Mouse (Mus musculus) WW6 (cell line): ENCODE measurements around the gene Tmcc3.

Experiments used
- DNase-seq: peaks from one replicate; pipeline ENCODE4 v3.0.0-alpha.2; 2013; ENCODE audit warnings: low read depth, low spot score

Tmcc3 gene

GRCm38 (mm10) chr10:94311511-94312006 lies at the start of gene Tmcc3:
TSS of gene Tmcc3 (plus strand) at chr10:94311949.
- no peak for DNase-seq

GRCm38 (mm10) chr10:94262646-94263045 lies 49.1 kb upstream of the Tmcc3 start:
- no peak for DNase-seq

DNA sequence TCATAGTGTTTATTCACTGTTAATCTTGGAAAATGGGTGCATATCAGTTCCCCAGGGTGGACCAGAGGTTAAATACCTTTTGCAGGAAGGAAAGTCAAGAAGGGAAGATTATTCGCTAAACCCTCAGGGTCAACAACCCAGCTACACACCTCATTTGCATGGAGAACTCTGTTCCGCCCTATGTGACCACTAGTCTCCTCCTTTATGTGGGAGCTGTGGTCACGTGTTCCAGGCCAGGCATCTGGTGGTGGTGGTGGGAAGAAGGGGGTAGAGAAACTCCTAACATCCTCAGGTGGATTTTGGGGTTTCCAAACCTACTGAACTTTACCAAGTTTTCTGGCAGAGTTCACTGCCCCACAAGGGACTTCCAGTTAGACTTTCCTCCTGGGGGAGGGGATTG lies 48.5 kb upstream of the Tmcc3 start:
- no peak for DNase-seq

GRCm38 (mm10) chr10:94265656-94266542 lies 45.9 kb upstream of the Tmcc3 start:
- DNase-seq: no peak

DNA sequence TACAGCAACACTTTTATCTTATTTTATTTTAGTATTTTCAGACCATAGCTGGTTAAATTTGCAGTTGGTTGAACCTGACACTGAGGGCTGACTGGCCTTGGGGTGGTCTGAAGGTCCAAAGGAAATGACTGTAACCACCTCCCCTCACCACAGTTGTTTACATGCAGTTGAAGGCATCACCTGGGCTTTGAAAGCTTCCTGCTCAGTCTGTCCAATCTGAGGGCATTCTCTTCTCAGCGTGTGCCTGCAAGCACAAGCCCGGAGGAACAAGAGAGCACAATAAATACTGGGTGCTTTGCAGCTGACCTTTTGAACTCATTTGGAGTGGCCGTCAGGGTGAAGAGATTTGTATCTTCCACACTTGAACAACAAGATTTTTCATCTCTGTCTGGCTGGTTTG lies 36.4 kb upstream of the Tmcc3 start:
- DNase-seq: no peak

GRCm38 (mm10) chr10:94276511-94276910 lies 35.2 kb upstream of the Tmcc3 start:
- no peak for DNase-seq

GRCm38 (mm10) chr10:94282179-94282578 lies 29.6 kb upstream of the Tmcc3 start:
- DNase-seq: no peak

- no peak for DNase-seq
These were observed 29.0 kb upstream of the Tmcc3 start for GRCm38 (mm10) chr10:94282797-94283196.

DNA sequence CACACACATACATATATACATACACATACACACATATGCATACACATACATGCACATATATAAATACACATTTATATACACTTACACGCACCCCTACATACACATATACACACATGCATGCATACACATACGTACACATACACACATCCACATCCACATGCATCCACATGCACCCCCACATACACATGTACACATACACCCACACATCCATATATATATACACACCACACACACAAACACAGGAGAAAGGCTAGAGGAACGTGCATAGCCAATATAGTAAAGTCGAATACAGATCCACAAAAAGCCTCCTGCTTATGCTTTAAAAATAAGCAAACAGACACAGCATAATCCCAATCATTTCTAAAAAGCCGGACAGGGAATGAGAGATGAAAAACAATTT lies 17.3 kb upstream of the Tmcc3 start:
- DNase-seq: no peak

DNA sequence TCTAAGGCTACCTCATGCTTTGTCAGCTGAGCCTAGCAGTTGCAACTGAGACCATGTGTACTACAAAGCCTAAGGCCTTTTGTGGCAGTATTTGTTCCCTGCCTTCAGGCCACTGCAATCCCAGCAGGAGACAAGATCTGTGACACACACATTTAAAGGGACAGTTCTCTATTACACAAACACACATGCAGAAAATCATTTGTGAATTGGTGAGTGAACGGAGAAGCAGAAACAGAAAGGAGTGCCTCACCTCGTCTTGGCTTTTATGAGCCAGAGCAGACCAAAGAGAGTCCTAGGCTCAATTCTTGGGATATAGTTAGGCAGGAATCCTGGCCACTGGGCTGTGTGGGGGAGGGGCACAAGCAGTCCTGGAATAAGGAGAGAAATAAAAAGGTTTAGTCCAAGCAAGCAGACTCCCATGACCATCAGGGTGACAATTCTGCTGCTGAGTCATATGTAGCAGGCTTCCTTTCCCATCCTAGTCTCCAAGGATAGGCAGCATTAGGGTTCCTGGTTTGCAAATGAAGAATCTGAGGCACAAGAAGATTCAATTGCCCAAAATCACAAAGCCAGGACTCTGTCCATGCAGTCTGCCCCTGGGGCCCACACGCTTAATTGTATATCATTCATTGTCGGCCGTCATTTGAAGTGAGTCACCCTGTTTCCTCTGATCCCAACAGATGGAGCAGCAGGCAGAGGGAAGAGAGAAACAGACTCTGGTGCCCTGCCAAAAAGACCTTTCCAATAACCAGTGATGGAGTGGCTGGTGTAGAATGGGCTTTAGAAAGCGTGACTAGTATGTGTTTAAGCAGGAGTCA lies 16.6 kb upstream of the Tmcc3 start:
- no peak for DNase-seq

DNA sequence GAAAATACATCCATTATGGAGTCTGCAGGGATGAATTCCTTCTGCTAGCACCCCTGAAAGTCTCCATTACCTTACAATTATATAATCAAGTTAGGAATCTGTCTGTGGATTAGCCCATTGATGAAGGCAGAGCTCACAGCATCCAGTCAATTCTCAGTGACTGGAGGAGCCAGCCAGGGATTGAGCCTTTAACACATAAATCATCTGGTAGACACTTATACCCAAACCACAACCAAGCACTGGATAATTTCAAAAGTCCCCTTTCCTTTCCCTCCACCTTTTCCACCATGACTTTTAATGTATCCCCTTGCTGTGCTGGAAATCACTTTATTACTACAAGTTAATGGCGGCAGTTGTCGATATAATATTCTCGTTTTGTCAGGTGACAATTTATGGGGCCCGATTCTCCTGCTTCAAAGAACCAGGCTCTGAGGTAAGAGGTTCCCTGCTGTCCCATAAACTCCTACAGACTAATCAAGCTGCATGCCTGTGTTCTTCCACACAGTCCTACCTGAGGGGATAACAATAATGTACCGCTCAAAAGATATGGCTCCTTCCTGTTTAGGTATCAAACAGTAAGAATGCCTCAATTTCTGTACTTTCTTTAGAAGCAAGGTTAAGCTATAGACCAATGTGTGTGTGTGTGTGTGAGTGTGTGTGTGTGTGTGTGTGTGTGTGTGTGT lies 15.7 kb upstream of the Tmcc3 start:
- no peak for DNase-seq

GRCm38 (mm10) chr10:94298471-94298870 lies 13.3 kb upstream of the Tmcc3 start, which contains the start of gene Gm4792:
TSS of gene Gm4792 (minus strand) at chr10:94298703.
- no peak for DNase-seq

DNA sequence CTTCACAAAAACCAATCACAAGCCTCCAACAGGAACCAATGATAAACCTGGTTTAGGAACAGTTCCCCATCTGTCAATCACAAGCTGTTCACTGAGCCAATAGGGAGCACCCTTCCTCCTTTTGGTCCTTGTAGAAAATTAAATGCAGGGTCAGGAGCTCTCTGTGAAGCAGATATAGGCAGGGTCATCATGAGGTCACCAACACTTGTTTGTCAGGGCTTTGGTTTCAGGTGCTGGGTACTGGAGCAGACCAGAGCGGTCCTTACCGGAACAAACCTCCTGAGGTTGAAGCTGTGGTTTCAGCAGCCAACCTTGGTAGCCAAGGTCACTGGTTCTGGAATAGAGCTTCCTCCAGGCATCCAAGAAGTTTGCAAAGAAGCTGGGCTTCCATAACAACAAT lies 12.4 kb upstream of the Tmcc3 start:
- DNase-seq: no peak

- DNase-seq: no peak
These were observed 7.6 kb upstream of the Tmcc3 start for GRCm38 (mm10) chr10:94304064-94304657.

GRCm38 (mm10) chr10:94305526-94305925 lies 6.2 kb upstream of the Tmcc3 start:
- DNase-seq: no peak

DNA sequence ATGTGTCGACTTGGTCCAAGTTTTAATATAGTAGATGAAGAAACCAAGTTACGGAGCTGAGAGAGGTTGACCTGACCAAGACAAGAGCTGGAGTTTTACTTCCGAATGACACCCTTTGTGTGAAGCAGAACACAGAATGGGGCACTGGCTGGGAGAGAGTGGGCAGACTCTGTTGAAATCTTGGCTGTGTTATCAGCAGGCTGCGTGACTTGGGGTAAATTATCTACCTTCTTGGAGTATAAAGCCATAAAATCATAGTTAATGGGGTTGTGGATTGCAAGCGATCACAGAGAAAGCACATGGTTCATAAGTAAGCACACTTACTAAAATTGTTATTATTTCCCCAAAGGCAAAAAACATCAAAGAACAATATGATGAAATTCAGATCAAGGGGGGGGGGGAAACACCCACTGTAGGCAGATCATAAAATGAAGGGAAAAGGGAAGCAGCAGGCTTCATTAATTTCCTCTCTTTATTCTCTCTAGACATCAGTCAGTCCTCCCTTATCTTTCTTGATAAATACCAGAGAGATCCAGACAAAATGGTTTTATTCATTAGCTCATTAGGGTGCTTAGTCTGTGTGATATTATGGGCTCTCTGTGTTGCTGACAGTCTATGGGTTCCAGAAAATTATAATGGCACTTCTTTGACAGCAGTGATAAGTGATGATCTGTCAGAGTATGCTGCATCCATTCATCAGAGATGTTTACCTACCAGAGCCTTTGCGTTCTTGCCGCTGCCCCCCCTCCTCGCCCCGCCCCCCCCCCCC lies 1.1 kb upstream of the Tmcc3 start:
- DNase-seq: no peak

GRCm38 (mm10) chr10:94312007-94312715 lies 412 bp downstream of the Tmcc3 start:
- DNase-seq: no peak

DNA sequence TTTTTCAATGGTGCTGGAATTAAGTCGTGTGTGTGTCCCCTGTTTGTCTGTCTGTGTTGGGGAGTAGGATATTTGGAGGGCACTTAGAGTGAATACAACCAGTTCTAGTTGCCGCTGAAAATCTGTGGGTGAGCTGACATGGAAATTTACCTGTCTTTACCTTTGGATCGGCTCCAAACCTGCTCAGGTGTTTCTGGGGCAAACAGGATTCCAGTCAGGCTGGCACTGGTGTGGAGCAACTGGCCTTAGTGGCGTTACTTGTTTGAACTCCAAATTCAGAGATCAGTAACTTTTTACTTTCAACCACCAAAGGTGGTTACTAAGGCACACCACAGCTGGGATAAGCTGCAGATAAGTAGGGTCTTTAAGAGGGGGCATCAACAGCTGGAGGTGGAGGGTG lies 1.4 kb downstream of the Tmcc3 start:
- no peak for DNase-seq

- no peak for DNase-seq
These were observed 6.8 kb downstream of the Tmcc3 start for GRCm38 (mm10) chr10:94318574-94318973.

- DNase-seq: no peak
These were observed 18.2 kb downstream of the Tmcc3 start for GRCm38 (mm10) chr10:94329962-94330361.
